Mouse (Mus musculus): ENCODE results near the gene Mpzl1. TPM values are rescaled to one million over a fixed set of nuclear protein-coding genes. Genes with fewer than 3 reads are reported as not detected.

Gene Mpzl1
- total RNA-seq, 2 experiments from 2014 or later: 12.8 to 13.2 TPM

DNA sequence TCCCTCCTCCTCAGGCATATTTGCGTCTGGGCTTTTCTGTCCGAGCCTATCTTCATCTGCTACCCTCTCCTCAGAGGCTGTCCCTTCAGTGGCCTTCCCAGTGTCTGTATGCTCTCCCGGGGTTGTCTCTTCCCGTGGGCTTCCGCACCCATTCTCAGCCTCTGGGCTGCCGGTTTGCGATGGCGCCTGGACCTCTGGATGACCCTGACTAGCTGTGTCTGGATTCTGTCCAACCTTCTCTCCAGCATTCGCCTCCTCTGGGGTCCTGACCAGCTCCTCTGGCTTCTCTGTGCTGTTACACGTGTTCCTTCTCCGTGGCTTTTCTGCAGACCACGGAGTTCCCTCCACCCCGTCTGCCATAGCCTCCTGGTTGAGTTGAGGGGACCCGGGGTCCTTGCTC, 21.1 kb upstream of the Mpzl1 start:
- no peak for DNase-seq

DNA sequence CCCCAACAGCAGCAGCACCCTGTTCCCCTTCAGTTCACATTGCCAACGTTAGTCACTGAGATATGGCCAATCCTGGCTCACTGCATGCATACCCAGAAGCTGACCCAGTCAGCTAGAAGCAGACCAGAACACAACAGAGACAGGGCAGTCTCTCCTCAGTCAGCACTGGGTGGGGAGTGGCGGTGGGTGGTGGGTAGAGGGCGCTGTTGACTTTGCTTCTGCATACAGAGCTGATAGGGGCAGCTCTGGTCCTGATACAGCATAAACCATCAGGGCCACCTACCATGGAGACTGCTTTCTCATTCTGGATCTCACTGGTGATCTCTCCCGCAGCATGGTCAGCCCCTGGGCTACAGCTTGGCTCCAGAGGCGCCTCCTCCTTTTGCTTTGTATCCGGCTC, 20.7 kb upstream of the Mpzl1 start:
- no peak for DNase-seq

DNA sequence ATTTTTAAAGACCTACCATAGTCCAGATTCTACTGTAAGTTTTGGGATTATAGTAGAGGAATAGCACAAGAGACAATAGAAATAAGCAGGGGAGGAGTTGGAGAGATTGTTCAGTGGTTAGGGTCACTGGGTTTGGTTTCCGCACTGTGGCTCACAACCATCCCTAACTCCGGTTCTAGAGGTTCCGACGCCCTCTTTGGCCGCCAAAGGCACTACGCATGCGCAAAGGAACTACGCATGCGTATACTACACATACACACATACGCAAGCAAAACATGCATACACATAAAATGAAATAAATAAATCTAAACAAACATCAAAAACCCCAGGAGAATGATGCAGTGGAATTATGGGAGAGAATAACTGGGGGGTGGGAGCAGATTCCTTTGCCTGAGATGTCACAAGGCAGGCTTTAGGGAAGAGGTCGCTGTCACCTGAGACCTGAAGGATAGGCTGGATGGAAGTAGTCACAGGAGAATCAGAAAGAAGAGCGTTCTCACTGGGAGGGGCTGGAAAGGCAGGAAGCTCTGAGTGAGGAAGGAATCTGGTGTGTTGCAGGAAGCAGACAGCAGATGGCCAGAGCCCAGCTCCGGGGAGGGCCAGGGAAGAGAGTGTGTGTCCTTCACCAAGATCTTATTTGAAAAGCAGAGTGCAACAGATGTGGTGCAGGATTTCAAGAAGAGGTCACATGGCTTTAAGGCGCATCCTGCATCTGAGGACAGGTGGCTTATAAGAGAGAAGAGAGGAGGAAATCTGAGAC, 19.0 kb upstream of the Mpzl1 start:
- DNase-seq: peak in 1 of 2 experiments; percentile 59

DNA sequence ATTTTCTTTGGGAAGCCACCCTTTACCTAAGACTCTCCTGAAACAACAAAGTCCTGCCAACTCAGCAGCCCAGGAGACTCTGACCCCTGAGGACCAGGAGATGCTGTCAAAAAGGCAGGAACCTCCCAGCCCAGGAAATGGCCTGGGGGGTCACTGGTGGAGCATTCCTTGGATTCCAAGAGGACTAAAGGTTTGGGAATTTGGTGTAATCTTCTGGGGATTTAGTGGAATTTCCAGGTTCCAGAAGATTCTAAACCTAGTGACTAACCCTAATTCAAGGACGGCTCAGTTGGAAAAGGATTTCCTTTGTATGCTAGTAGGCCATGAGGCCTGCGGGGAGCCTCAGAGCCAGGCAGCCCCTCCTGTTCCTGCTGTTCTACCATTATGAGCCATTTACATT, 18.2 kb upstream of the Mpzl1 start:
- no peak for DNase-seq

DNA sequence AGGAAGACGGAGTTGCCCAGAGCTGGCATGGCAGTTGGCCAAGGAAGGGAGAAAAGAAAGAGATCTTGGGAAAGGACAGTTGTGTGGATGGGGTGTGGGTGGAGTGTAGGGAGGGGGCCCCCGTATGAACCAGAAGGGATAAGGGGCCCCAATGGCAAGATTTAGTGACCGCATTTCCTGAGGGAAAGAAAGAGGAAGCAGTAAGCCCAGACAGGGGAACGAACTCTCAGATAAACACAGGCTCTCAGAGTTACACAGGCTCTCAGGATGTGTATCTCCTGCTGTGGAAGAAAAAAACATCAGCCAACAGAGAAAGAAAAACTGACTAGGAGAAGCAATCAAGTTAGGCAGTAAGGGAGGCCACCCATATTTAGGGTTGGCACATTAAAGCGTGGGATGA, 16.8 kb upstream of the Mpzl1 start:
- no peak for DNase-seq

DNA sequence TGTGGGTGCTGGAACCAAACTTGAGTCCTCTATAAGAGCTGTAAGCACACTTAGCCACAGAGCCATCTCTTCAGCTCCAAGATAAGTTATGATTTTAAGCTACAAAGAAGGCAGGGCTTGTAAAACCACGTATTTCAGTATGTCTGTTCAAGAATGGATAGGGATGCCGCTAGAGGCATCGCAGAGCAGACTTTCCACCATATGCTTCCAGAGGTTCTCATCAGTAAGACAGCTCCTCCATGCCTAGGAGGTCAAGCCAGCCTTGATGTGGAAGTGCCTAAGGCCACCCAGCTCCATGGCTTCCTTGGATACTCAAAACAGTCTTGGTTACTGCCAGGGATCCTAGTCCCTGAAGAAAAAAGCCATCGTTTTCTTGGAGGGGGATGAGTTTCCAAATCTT, 10.8 kb upstream of the Mpzl1 start:
- DNase-seq: no peak

DNA sequence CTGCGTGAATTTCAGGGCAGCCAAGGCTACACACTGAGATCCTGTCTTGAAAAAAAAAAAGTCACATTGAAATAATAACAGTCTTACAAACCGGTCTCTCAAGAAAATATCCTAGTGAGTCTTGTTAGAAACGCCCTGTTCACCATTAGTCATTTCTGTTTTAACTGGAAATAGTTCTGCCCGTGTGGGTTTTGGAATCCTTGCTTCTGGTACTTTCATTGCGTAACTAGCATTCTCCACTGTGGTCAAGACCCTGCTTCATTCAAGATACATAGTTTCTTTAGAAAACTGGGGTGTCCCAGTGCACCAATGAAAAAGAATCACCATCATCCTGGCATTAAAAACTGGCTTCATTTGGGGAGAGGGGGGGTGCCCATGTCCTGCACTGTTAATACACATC, 9.4 kb upstream of the Mpzl1 start:
- DNase-seq: no peak

DNA sequence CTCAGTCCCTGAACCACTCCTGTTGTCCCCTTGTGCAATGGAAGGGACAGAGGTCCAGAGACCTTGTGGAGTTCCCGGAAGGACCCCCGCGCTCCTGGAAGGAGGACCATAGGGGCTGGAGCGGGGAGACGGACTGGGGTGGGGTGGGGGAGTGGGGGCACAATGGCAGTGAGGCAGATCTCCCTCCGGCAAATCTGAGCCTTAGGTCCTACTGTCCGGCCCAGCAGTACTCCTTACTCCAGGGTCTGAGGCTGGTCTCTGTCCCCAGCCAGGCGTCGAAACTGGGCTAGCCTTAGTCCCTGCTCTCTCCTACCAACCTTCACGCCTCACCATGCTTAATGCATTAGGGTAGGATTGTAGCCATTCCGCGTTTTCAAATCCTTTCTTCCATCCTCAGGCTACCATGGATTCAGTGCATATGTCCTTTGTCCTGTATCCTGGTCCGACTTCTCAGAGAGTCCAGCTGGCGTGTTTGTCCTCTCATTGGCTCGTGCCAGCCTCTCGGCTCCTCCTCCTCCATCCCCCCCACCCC, 8.5 kb upstream of the Mpzl1 start:
- DNase-seq: peak; percentile 63 to 66

DNA sequence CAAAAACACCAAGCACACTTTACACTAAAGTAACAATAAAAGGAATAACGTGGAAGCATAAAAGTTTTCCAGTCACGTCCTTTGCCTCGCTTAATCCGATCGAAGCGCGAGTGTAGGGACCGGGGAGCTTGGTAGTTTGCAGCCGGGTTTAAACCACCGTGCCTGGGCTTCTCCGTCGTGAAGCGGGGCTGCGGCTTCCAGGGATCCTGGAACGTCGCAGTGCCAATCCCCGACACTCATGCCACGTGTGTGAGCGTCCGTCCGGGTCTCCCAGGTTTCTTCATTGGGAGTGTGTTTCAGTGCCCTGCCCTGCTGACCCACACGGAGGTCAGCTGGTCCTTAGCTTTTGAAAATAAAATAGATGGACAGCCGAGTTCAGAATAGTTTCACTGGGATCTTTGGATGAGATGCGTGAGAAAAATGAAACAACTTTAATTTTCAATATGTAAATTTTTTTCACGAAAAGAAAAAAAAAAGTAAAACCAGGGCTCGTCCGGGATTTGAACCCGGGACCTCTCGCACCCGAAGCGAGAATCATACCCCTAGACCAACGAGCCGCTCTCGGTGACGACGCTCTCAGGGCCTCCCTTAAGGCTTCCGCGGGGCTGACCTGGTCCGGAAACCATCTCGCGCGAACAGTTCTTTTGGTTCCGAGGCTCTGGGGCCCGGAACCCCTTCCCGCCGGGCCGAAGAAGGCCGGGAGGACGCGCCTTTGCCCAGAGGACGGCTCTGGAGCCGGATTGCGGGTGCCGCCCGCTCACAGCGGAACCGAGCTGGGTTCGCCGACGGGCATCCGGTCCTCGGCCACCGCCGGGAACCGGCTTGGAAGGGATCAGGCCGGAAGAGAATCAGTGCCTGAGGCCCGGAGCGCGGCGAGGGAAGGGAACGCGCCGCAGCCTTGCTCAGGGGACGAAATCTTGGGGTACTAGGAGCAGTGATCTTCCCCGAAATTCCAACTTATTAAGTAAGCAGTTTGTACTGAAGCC, 7.7 kb upstream of the Mpzl1 start:
- peak; percentile 93 to 98 for DNase-seq

DNA sequence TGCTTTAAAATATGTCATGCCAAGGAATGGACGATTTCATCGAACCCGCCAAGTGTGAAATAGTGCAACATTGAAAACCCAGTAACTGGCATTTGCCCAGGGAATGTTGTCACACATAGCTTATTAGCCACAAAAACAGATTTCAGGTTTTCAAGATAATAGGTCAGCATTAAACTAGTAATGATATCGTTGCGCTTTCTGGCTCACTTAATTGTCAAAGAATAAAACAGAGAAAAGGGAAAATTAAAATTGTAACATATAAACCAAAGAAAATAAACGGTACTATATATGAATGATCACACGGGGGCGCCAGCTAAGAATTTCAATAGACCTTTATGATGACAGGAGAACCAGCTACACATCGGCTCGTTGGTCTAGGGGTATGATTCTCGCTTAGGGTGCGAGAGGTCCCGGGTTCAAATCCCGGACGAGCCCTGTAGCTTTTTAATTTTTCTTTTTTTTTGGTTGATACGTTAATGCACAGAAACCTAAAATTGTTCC, 7.0 kb upstream of the Mpzl1 start:
- DNase-seq: peak; percentile 78 to 93

DNA sequence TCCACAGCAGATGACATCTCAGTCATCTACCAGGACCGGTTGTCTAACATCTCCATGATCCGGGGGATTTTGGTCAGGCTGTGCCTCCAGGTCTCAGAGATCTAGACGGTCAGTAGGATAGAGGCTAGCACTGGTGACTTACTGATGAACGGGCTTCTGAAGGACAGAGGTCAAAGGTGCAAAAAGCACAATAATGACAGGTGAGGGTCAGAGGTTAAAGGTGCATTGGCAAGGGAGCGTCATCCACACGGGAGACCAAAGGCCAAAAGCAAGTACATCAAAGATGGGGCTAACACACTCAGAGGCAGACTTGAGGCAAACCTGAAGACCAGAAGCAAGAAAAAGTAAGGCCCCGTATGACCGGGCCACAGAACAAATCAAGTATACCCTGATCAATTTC, 2.0 kb upstream of the Mpzl1 start:
- no peak for DNase-seq

DNA sequence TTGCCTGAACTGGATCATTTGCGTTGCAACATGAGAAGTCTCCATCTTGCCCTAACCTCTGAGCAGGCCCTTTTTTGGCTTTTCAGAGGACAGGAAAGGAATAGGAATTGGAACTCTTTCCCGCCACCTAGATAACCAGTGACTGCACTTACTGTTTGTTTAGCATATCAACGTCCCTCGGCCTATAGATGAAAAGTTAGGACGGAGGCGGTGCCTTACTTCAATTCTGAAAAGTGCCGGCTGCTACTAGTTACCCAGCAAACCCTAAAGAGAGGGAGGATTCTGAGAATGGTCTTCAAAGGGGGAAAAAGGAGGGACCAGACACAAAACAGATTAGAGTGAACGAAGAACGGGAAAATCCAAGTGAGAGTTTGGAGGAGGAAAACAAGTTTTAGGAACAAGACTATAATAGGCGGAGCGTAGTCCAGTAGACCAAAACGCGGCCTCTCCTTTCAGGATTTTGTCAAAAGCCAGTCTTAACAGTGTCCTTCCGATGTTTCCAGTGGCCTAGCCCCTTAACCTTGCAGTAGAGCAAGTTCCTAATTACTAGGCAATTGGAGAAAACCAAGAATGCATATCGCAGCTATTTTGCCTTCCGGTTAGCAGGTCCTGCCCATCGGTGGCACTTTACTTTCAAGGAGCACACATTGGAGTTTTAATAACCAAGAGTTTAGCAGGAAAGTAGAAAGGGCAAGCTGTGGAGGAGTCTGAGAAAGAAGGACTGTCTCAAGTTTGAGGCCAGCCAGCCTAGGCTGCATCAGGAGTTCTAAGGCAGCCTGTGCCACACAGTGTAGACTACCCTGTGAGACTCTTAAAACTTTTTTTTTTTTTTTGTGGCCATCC, 938 bp upstream of the Mpzl1 start:
- DNase-seq: no peak

DNA sequence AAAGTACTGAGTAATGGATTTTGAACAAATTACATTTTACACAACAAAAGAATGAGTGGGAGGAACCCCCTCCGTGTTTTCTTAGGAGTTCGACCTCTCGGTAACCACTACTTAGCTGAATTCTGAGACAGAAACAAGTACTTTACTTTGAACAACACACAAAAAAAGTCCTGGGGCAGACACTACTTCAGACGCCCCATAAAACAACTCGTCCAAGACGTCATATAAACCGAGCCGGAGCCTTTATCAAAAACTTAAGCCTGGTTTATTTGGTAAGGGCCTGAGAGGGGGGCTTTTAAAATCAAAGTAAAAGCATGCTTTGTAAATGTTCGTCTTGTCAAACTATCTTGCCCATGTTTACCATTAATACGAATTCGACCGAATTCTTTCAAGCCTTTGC, 993 bp downstream of the Mpzl1 start:
- DNase-seq: no peak

DNA sequence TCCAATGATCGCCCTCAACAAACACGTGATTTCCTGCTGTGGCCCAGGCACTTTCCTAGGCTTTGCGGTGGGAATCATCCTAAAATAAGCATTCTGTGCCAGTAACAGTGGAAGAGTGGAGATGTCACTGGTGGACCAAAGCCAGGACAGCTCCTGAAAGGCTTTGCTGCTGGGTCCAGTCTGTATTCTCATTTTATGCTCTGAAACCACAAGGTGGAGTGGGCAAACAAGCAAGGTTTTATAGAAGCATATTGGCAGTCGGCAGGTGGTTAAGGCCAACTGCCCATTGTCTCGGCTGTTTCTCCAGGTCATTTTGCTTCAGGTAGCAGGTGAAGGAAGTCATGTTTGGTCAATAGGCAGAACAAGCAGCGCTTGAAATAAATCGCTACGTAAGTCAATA, 3.2 kb downstream of the Mpzl1 start:
- DNase-seq: no peak

DNA sequence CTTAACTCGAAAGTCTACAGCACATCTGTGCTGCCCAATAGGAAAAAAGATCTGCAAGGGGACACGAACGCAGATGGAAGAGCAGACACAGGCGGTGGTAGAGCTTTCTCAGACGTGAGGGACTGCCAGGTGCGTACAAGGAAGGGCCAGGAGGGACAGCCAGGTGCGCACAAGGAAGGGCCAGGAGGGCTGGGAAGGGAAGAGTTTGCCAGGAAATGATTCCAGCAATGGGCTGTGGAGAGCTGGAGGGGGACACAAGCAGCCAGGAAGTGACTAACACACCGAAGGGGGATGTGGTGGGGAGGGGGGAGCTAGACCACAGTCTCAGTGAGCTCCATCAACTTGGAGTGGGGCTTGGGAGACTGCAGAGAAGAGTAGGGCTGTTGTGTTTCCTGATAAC, 4.4 kb downstream of the Mpzl1 start:
- no peak for DNase-seq

DNA sequence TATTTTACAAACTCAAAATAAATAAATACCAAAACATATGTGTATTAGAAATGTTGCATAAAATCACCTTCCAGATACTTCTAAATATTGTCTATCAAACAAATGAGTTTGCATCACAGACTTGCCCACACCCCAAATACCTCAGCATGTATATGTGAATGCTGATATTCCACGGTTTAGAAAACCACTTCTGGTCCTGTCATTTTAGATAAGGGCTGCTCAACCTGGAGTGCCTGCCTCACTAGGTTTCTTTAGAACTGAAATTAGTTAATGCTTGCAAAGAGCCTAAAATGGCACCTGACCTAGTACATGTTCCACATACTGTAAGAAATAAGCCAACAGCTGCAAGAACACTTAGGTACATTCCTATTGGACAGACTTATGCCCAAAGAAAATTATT, 5.7 kb downstream of the Mpzl1 start:
- DNase-seq: no peak

DNA sequence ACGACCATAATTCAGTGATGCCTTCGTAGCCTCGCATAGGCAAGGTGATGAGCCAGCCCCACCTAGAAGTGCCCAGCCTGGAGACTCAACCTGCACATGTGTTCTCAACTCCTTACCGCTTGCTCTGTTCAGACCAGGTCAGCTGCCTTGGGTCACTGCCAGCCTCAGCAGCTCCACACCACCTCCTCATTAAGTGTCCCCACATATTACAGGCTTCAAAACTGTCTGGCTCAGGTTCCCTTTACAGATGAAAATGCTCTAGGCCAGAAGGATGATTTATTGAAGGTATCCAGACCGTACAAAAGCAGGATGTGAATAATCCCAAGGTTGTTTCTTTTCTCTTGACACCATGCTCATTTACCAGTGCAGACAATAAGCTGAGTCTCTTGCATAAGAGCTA, 8.4 kb downstream of the Mpzl1 start:
- no peak for DNase-seq

DNA sequence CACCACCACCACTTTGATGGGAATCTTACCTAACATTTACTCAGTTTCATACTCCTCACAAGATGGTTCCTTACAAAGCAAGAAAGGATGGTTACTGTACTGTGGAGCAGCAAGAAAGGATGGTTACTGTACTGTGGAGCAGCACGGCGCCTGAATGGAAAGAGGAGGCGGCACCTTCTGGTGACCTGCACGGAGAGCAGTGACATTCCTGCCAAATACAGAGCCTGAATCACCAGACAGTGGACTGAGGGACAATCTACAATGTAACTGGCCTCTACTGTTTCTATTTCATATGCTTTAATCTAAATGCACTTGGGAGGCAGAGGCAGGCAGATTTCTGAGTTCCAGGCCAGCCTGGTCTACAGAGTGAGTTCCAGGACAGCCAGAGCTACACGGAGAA, 9.3 kb downstream of the Mpzl1 start:
- DNase-seq: no peak

DNA sequence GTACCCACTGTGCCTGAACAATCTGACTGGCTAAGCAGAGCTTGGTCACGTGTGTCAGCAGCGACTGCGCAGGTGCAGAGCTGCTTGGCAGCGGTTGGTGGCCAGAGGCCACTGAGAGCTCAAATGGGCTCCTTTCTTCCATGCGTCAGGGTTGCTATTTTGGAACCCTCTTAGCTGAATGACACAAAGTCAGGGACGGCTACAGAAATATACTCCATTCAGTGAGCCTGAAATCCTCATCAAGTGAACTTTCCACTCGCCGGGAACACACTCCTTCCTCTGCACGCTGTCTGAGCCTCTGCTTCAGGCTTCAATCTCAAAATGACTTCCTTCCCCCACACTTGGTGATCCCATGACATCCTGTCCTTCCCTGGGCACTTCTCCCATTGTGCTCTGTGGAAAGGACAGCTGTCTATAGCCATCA, 16.1 kb downstream of the Mpzl1 start:
- peak; percentile 79 to 85 for DNase-seq

DNA sequence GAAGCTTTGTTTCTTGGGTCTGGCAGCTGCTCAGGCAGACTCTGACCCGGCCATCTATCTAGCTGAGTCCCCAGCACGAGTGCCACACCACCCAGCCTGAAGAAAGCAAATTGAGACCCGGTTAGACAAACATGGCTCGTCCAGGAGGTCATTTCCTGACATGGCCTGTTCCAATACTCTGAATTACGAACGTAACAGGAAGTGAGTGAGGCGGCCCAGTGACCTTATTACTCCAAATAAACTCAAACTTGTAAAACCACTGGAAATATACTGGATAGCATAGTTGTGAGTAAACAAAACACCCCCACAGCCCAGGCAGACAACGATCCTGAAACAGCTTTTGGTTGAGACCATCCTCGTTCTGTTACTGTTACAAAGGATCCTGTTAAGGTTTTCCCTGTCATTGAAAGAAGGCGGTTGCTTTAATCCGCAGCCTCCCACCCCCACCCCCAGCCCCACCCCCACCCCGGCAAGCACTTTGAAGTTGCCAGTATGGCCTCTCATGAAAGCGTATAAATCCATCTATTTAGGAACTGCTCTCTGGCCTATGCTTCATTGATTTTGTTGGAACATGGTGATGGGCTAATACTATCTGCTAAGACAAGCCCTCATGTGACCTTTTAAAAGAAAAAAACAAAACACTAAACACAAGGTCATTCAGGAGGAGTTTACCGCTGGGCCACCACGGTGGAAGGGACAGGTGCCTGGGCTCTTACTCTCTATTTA, 17.0 kb downstream of the Mpzl1 start:
- peak; percentile 66 to 69 for DNase-seq

DNA sequence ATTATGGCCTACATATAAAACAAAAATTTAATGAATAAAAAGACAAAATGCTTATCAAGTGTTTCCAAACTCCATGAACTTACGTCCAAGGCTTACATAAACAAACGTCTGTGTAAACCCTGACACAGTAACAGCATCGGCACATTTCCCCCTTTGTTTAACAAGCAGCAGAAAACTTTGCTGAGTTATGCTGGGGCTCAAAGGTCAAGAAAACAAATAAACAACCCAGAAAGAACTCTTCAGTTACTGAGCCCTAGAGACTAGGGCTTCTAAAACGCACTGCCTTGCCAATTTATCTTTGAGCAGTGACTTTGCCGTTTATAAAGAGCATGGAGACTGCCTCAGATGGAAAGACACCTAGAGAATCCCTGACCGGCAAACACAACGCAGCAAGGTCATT, 17.7 kb downstream of the Mpzl1 start:
- no peak for DNase-seq

Data from heart, adult 18-20 months (tissue).